Mouse (Mus musculus) WW6 (cell line): ENCODE results near the gene Slc29a2.

ENCODE experiments used
- DNase-seq: peaks from one replicate; pipeline ENCODE4 v3.0.0-alpha.2; 2013; ENCODE audit warnings: low read depth, low spot score

Slc29a2 gene

GRCm38 (mm10) chr19:5032686-5033085 lies 9.0 kb downstream of the Slc29a2 start:
- no peak for DNase-seq

DNA sequence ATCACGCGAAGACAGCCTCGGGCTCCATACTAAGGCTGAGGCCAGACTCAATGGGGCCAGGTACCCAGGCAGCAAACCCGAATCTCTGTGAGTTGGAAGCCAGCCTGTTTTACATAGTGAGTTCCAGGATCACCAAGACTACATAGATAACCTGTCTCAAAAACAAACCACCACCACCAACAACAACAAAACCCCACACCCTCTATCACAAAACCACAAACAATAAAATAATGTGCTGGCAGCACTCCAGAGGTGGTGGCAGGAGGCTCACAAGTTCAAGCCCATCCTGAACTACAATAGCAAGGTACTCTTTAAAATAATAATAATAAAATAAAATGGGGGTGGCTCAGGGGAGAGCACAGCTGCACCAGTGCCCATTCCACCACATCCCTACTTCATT lies 12.9 kb downstream of the Slc29a2 start:
- DNase-seq = no peak

DNA sequence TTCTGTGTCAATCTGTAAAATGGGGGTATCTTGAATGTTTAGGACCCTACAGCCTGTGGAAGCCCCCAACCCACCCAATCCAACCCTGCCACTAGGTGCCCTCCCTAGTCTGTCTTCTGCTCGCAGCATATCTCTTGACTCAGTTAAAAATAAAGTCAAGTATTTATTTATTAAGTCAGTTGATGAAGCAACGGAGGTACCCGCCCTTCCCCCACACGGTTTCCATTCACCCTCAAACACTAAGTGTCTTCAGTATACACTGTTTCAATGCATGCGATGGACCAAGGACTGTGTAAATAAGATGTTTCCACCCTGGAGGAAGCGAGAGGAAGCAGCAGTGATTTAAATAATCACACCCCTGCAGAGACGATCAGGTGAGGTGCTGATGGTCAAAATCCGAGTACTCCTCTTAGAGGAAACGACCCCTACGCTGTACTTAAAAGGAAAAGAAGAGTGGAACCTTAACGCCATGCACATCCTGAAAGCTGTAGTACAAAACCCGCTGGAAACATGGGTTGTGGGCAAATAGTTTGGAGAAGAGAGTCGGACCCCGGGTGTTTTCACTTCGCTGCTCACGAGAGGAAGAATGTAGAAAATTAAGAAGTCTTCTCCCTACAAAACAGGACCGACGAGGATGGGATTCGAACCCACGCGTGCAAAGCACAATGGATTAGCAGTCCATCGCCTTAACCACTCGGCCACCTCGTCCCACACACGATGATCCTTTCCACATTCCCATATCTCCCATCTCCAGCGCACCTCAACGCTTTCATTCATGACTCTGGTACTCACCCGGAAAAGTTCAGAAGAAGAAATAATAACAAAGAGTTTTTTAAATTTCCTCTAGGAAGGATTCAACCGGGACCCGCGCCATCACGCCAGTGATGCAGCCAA lies 14.3 kb downstream of the Slc29a2 start:
- DNase-seq = no peak

DNA sequence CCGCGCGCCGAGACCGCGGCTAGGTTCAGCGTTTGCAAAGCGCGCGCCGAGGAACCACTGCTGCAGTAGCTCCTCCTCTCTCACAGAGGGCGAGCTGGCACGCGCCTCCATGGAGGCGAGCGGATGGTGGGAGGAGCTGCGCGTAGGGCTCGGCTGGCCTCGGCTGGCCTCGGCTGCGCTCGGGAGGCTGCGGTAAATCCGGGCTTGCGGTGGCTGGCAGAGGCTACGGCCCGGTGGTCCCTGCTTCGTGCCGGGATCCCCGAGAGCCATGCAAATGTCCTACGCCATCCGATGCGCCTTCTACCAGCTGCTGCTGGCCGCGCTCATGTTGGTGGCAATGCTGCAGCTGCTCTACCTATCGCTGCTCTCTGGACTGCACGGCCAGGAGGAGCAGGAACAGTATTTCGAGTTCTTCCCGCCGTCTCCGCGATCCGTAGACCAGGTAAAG lies 15.1 kb downstream of the Slc29a2 start, which contains the start of the genes B4gat1 and AC124502.3:
Gene B4gat1 (plus strand): TSS at position 118 of the 448 bp plus-strand sequence.
Gene AC124502.3 (plus strand): TSS at position 183 of the 448 bp plus-strand sequence.
- no peak for DNase-seq

- DNase-seq = no peak
Measured at GRCm38 (mm10) chr19:5039301-5040114, 15.8 kb downstream of the Slc29a2 start.

- no peak for DNase-seq
Measured at GRCm38 (mm10) chr19:5040862-5041523, 17.3 kb downstream of the Slc29a2 start, which contains the start of gene Brms1. TSS of gene Brms1 (plus strand) at chr19:5041354.

DNA sequence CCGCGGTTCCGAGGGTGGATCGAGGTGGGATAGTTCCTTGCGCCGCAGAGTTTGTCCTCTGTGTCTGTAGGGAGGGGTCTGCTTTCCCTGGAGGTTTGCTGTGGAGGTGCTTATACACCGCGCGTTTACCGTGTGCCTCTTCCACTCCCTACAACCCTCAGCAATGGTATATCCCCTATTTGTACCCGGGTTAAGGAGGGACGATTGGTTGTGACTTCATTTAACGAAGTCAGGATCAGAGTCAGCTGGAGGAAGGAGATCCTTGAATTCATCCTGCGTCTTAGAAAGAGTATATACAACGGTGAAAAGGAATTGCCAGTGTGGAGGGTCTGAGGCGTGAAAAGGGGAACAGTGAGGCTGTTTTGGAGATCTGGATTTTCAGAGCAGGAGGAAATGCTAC lies 17.9 kb downstream of the Slc29a2 start:
- DNase-seq = no peak

DNA sequence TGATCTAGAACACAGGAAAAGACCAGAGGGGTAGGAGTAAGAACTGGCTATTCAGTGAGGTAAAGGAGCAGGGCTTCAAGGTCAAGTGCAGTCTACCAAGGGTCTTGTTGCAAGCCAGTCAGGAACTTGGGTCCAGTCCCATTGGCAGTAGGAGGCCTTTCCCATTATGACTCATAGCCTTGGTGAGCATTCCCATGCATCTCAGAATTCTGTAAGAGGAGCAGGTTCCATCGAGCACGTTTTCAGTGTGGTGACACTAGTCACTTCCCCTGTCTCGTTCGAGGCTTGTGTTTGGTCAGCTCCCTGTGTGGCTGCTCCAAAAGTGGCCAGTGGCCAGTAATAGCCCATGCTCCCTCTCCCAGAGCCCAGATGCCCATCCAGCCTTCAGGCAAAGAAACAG lies 21.9 kb downstream of the Slc29a2 start:
- no peak for DNase-seq

DNA sequence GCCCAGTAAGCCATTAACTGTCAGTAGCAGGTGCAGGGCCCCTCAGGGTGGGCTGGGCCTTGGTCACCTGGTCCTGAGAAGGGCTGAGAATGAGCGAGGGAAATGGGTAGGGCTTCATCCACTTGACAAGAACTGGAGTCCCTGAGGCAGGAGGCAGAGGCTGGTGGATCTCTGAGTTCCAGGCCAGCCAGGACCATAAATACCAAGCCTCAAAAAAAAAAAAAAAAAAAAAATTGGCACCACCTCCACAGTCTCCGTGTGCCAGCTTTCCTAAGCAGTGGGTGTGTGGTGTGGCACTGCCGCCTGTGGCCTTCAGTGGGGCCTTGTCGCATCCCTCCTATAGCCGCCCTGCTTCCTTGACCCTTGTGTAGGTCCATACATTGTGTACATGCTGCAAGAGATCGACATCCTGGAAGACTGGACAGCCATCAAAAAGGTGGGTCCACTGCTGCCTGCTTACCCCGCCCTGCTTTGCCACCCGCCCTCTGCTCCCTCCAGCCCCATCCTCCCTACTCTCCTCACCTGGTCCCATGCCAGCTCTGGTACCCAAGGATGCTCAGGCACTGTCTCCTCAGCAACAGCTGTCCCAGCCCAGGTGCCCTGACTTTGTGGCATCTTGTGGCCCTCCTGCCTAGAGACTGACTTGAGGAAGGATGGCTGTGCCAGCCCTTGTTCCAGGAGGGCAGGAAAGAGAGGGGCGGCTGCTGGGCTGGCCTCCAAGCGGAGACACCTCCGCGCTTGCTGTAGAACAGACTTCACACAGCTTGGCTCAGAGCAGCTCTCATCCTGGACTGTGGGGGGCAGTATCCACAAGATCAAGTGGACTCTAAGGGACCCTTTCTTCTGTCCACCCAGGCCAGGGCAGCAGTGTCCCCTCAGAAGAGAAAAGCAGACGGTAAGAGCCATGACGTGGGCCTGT lies 24.7 kb downstream of the Slc29a2 start:
- no peak for DNase-seq

DNA sequence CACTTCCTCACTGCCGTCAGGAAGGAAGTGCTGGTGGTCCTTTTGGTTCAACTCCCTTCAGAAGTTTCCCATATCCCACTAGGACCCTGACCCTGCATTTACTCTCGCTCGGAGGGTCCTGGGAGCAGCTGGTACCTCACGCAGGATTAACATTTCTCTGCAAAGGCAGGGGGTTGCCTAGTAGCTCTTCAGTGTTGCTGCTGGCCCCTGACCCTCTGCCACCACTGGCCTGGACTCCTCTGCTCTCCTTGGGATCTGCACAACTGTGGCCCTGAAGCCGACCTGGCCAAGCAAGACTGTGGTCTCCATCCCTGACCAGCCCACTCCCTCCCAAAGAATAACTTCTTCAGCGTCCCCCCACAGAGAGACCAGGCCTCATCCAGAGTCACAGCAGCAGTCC lies 25.7 kb downstream of the Slc29a2 start:
- no peak for DNase-seq

DNA sequence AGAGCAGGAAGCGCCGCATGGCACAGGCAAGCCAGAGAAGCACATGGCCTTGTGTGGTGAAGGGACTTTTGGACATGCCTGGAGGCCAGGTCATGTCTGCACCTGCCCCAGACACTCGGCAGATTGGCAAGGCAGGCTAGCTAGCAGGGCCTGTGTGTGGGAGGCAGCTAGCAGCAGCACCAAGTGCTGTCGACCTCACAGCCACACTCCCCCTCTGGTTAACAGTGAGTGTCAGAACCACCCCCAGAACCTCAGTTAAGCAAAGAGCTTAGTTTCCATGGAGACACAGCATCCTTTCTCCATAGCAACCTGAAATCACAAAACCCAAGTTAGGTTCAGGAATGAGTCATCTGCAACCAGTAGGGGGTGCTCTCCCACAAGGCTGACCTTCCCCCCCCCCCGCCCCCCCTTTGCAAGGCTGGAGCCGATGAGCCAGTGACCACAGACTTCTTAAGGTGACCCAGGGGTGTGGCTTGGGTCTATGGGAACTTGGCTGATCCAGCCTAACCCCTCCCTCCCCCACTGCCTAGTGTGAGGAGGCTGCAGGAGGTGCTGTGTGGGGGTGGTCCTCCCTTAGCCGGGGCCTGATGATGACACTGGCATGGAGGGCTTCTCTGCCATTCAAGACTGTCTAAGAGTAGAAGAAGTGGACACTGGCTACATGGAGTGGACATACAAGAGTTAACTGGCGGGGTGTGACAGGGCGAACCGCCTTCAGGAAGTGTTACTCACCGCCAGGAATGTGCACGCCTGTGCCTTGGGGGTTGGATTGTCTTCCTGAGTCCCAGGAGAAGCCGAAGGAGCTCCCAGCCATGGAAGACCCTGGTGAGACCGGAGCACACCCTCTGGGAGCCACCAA lies 26.6 kb downstream of the Slc29a2 start, which contains the start of gene Rin1:
Gene Rin1 (plus strand): TSS at position 435 of the 859 bp plus-strand sequence.
- no peak for DNase-seq

DNA sequence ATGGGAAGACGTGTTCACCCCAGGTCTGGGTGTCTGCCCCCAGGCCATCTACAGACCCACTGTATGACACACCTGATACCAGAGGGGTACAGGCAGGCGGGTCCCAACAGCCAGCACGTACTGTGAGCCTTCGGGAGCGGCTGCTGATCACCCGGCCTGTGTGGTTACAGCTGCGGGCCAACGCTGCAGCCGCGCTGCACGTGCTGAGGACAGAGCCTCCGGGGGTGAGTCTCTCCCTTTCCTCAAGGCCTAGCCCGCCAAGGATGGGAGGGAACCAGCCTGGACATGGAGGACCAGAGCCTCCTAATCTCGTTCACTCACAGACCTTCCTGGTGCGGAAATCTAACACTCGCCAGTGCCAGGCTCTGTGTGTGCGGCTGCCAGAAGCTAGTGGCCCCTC lies 27.4 kb downstream of the Slc29a2 start:
- DNase-seq = no peak

- no peak for DNase-seq
Measured at GRCm38 (mm10) chr19:5051515-5051914, 27.9 kb downstream of the Slc29a2 start.

DNA sequence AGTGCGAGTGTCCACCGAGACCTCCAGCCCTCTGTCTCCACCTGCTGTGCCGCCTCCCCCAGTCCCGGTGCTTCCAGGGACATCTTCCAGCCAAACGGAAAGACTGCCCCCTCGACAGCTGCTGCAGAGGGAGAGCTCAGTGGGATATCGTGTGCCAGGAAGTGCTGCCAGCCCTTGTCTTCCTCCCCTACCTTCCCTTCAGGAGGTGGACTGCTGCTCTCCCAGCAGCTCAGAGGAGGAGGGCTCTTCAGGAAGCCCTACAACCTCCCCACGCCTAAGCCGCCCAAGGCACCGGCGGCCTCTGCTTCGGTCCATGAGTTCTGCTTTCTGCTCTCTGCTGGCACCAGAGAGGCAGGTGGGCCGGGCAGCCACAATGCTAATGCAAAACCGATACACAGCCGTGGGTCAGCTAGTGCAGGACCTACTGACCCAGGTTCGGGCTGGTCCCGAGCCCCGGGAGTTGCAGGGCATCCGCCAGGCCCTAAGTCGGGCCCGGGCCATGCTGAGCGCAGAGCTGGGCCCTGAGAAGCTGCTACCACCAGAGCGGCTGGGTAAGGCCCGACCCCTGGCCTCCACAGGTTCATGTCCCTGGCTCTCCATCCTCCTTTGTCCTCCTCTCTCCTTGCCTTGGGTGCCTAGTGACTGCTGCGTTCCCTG lies 28.6 kb downstream of the Slc29a2 start:
- no peak for DNase-seq

DNA sequence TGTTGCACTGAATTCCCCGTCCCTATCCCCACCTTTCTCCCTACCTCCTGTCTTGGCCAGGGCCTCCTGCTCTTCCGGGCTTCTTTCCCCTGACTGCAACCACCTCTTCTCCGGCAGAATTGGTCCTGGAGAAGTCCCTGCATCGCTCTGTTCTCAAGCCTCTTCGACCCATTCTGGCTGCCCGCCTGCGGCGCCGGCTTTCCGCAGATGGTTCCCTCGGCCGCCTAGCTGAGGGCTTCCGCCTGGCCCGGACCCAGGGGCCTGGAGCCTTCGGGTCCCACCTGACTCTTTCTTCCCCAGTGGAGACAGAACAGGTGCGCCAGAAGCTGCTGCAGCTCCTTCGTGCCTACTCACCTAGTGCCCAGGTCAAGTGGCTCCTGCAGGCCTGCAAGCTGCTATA lies 29.2 kb downstream of the Slc29a2 start:
- DNase-seq = no peak

DNA sequence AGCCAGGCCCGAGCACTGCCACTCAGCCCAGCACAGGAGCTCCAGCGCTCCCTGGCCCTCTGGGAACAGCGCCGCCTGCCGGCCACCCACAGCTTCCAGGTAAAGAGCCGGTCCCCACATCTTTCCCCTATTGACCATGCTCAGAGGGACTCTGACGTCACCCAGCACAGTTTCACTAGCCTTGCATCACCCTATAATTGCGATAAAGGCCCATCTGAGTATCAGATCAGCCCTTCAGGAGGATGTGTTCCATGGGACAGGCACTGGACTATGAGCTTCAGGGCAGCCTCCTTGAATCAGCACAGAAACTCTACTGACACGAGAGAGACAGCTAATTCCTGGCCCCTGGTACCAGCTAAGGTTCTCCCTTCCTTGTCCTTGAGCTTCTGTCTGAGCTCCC lies 30.2 kb downstream of the Slc29a2 start:
- DNase-seq = no peak

DNA sequence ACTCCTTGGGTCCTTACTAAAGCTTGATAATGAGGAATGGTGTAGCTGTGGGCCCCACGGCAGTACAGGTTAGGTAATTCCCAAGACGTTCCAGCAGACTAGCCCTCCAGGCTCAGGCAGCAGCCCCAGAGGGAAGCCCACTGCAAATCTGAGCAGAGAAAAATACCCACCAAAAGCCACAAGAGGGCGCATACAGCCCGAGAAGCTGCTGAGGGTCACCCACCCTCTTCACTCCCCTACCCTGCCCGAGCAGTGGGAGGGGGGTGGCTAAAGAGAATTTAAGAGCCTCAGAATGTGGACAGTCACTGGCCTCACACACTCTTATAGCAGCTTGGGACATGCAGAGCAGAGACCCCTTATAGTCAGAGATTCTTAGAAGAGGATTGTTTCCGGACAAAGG lies 32.6 kb downstream of the Slc29a2 start:
- no peak for DNase-seq

DNA sequence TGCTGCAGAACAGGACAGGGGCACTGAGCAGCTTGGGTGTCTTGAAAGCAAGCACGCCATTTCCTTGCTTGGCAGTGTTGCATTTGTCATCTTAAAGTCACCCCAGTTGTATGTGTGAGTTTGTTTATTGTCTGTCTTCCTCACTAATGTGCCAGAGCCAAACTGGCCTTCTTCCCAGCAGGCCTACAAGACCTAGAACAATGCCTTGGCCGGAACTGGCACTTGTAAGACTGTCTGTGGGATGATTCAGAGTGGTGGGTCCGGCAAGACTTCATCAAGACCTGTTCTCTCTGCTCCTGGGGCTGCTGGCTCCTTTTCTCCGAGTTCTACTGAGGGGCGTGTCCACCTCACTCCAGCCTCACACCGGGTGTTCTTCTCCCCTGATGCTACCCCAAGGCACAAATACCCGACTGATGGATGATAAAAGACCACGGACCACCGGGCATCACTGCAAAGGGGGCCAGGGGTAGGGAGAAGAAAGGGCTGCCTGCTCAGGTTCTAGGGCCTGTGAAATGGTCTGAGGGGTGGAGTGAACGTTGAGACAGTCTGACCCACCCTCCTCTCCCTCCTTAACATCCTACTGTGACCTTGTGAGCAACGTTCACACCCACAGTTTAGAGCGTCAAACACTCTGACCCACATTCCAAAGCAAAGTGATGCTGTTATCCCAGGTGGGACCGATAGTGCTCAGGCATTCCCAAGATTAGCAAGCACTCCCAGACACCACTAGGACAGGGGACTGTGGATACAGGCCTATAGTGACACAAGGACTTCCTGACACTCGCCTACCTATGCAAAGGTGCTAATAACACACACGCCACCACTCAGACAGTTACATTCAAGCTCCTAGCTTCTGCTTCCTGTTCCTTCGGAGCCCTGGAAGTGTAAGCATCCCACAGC lies 34.5 kb downstream of the Slc29a2 start:
- DNase-seq = no peak
